ENCODE assay signal across 12 mouse cellular contexts in genomic region chr6:55256500-55257191, GRCm38 (mm10). TPM values are rescaled to one million over a fixed set of nuclear protein-coding genes. Genes with fewer than 3 reads are reported as not detected.
DNase-seq lines count a peak whose midpoint lies in the region; ATAC-seq and TF ChIP-seq lines count a peak whose summit lies in the region.
"Had no signal": no experiment of that assay in that cellular context is flagged by ENCODE, and none has a peak within 500 bp of the region (broad histone marks: within the 10 kb centered on the region; RNA-seq: fewer than 3 reads in every experiment).

No protein-coding gene starts in this region.

- intact Hi-C loops in heart, postnatal 14 days (cut with DNase I): no loop called here

- DNase-seq in adrenal gland, postnatal 14 days: peak; percentile 41
- no peak for DNase-seq in adrenal gland, postnatal 4 days (ENCODE audit: low spot score in 2 of 2)
- DNase-seq in T-cell, adult 2 months (ENCODE audit: low spot score): peak; percentile 26
- DNase-seq in stomach, postnatal 0 days (ENCODE audit: low spot score): peak; percentile 20
- DNase-seq in embryo, embryonic 11 days: no peak
- DNase-seq in heart, postnatal 14 days: no peak
- DNase-seq: gastrocnemius, postnatal 10 days; heart, postnatal 4 days; kidney, adult 8-10 months had no signal

- TF ChIP-seq CTCF in stomach, postnatal 0 days (IDR thresholded peaks at IDR 0.05; ENCODE audit: low read depth): no peak

- no peaks in the 10 kb centered on the region for H3K36me3 ChIP-seq in lung, embryonic 15.5 days
- H3K36me3 ChIP-seq in stomach, postnatal 0 days (ENCODE audit: control insufficient read depth, insufficient read depth, low read length): no peaks in the 10 kb centered on the region
- no peaks in the 10 kb centered on the region for H3K36me3 ChIP-seq in liver, embryonic 12.5 days

- no peaks in the 10 kb centered on the region for H3K9me3 ChIP-seq in lung, embryonic 15.5 days
- no peaks in the 10 kb centered on the region for H3K9me3 ChIP-seq in stomach, postnatal 0 days (ENCODE audit: control insufficient read depth, low read length)
- no peaks in the 10 kb centered on the region for H3K9me3 ChIP-seq in liver, embryonic 12.5 days (replicated peaks)

- no peaks in the 10 kb centered on the region for H3K27me3 ChIP-seq in lung, embryonic 15.5 days
- no peaks in the 10 kb centered on the region for H3K27me3 ChIP-seq in stomach, postnatal 0 days (ENCODE audit: control insufficient read depth, insufficient read depth, low read length)
- H3K27me3 ChIP-seq in liver, embryonic 12.5 days (replicated peaks): no peaks in the 10 kb centered on the region; the same call in 1 of the 2 replicates

- H3K27ac ChIP-seq in lung, embryonic 15.5 days: peak overlapping the region; percentile 84
- peak overlapping the region; percentile 25; the same call in 1 of the 2 replicates for H3K27ac ChIP-seq in stomach, postnatal 0 days (replicated peaks)
- H3K27ac ChIP-seq in liver, embryonic 12.5 days: no peak overlapping the region

- H3K4me2 ChIP-seq in lung, embryonic 15.5 days: peak overlapping the region; percentile 26; the same call in 1 of the 2 replicates
- H3K4me2 ChIP-seq in stomach, postnatal 0 days (replicated peaks; ENCODE audit: low read depth): no peak overlapping the region
- no peak overlapping the region for H3K4me2 ChIP-seq in liver, embryonic 12.5 days
- H3K4me2 ChIP-seq: liver, embryonic 11.5 days had no signal

- ATAC-seq in lung, embryonic 15.5 days (ENCODE audit: borderline replicate concordance, extremely low read depth, low FRiP score, low TSS enrichment): peak; percentile 78
- ATAC-seq in stomach, postnatal 0 days (ENCODE audit: low FRiP score, low TSS enrichment): 0 out of 2 replicates have a peak, but pooled peaks have one; percentile 17
- ATAC-seq in liver, embryonic 12.5 days: no peak

- TF ChIP-seq EP300 in stomach, postnatal 0 days (optimal IDR thresholded peaks at IDR 0.05): no peak

- H3K4me3 ChIP-seq in lung, embryonic 15.5 days: no peak overlapping the region
- H3K4me3 ChIP-seq in stomach, postnatal 0 days (ENCODE audit: low read depth, low read length): no peak overlapping the region
- H3K4me3 ChIP-seq in liver, embryonic 12.5 days: no peak overlapping the region

- 30% methylated on average over 13 of the region's 13 CpGs for WGBS in lung, embryonic 15.5 days
- WGBS in stomach, postnatal 0 days: 49% methylated on average over 13 of the region's 13 CpGs
- 52% methylated on average over 13 of the region's 13 CpGs for WGBS in liver, embryonic 12.5 days (ENCODE audit: insufficient replicate concordance)

- peaks cover 30% of the 10 kb centered on the region for H3K4me1 ChIP-seq in lung, embryonic 15.5 days
- no peaks in the 10 kb centered on the region for H3K4me1 ChIP-seq in stomach, postnatal 0 days (replicated peaks; ENCODE audit: control insufficient read depth, insufficient read depth)
- peaks cover 59% of the 10 kb centered on the region for H3K4me1 ChIP-seq in liver, embryonic 12.5 days

- H3K9ac ChIP-seq in lung, embryonic 15.5 days: no peak overlapping the region
- no peak overlapping the region for H3K9ac ChIP-seq in stomach, postnatal 0 days (ENCODE audit: low read length)
- no peak overlapping the region for H3K9ac ChIP-seq in liver, embryonic 12.5 days

RNA-seq across cellular contexts. Expression of gene Mindy4, which starts 53.5 kb away (rescaled TPM):
- 5.4 and 5.8 TPM in 2 replicates for total RNA-seq in adrenal gland, postnatal 14 days (2021)
- 1 to 10 TPM; 9.7 to 9.9 TPM for total RNA-seq in adrenal gland, postnatal 4 days (2021)
- 16.1 and 16.4 TPM in 2 replicates for polyA plus RNA-seq in lung, embryonic 15.5 days (2015; fragmentation: Nextera tagmentation; extraction: Ambion mirVana)
- polyA plus RNA-seq in stomach, postnatal 0 days (2015; fragmentation: Nextera tagmentation; extraction: Ambion mirVana): 2.4 and 2.9 TPM in 2 replicates
- 1 to 10 TPM; 3.7 to 4.9 TPM for total RNA-seq in heart, postnatal 14 days (2021)
- polyA plus RNA-seq in liver, embryonic 12.5 days (2016; fragmentation: Nextera tagmentation; extraction: Ambion mirVana): 1.7 and 2.1 TPM in 2 replicates

Comparison
In these comparisons a context has a peak if more than half of its experiments do, and no peak if none do; other contexts are left out.
1. DNase-seq: peak in adrenal gland, postnatal 14 days (single experiment), T-cell, adult 2 months (single experiment) and stomach, postnatal 0 days (single experiment); none in adrenal gland, postnatal 4 days (0 of 2), embryo, embryonic 11 days (single experiment) and heart, postnatal 14 days (0 of 2).